Mouse (Mus musculus) hindbrain, embryonic 12.5 days (tissue): ENCODE data around the gene Slc2a13. TPM values are rescaled to one million over a fixed set of nuclear protein-coding genes. Genes with fewer than 3 reads are reported as not detected.

Experiments used
- ATAC-seq: fragments of 200-750 bp; cut with Nextera tagmentation; 2 replicates; pipeline ENCODE4 v1.8.0; 2017; ENCODE audit warnings: moderate TSS enrichment; ENCODE audit not compliant: low FRiP score
- H3K27ac ChIP-seq: fragments of 300-500 bp; sonication (generic); 2 replicates; pipeline ENCODE4 v1.5.1; 2016; ENCODE audit warnings: mild to moderate bottlenecking
- H3K27me3 ChIP-seq: fragments of 300-500 bp; sonication (generic); 2 replicates; pipeline ENCODE4 v1.6.1; 2016; ENCODE audit warnings: mild to moderate bottlenecking
- H3K36me3 ChIP-seq: fragments of 300-500 bp; sonication (generic); 2 replicates; pipeline ENCODE4 v1.6.1; 2016; ENCODE audit warnings: mild to moderate bottlenecking
- H3K4me1 ChIP-seq: fragments of 300-500 bp; sonication (generic); 2 replicates; pipeline ENCODE4 v1.6.1; 2016
- H3K4me2 ChIP-seq: fragments of 300-500 bp; sonication (generic); replicated peaks from 2 replicates; pipeline ENCODE4 v1.6.1; 2016; ENCODE audit warnings: mild to moderate bottlenecking
- H3K4me3 ChIP-seq: fragments of 300-500 bp; sonication (generic); 2 replicates; pipeline ENCODE4 v1.5.1; 2016; ENCODE audit warnings: mild to moderate bottlenecking
- H3K9ac ChIP-seq: fragments of 300-500 bp; sonication (generic); 2 replicates; pipeline ENCODE4 v1.6.1; 2016; ENCODE audit warnings: mild to moderate bottlenecking, moderate library complexity
- H3K9me3 ChIP-seq: fragments of 300-500 bp; sonication (generic); replicated peaks from 2 replicates; pipeline ENCODE4 v1.6.1; 2016; ENCODE audit warnings: mild to moderate bottlenecking
- WGBS: fragments of 180-500 bp; shearing (Covaris S2); methylation state at CpG from one replicate; pipeline ENCODE4 v1.1.7; 2016; 5-methylcytosine and 5-hydroxymethylcytosine counted together
- polyA plus RNA-seq: library from polyadenylated mRNA; unstranded; fragments of >200 nt; fragmentation: Nextera tagmentation; extraction: Ambion mirVana; gene quantifications from 2 replicates; pipeline ENCODE4 v1.2.1, GENCODE M21; 2016

Gene Slc2a13
- polyA plus RNA-seq, 1 experiment from 2014 or later: 3.3 TPM

DNA sequence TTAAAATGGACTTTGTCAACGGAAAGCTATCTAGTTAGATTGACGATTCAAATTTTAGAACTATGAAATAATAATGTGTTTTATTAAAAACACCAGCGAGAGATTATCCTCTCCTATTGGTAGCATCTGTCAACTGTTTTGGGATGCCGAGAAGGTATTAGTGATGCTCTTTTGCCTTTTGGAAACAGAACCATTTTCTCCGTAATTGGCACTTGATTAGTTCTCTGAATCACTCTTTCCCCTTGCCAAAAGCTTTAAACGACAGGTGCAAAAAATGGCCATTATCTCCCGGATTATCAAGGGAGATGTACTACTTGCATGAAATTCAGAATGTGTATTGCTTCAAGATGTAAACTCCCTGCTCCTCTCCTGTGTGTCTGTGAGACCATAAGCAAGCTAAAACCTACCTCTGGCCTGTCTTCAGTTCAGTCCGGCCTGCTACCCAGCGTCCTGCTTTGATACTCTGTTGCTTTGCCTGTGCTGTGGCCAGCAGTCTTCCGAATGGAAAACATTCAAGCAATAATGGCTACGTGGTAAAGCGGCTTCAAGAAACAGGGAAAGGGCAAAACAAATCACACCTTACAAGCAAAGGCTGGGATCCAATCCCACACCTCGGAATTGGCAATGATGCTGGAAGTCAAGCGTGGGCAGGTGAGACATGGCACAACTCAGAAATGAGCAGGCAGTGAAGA lies 93.0 kb downstream of the Slc2a13 start:
- no peaks in the 10 kb centered on the region for H3K4me1 ChIP-seq
- no peak overlapping the region for H3K4me2 ChIP-seq
- no peak overlapping the region for H3K4me3 ChIP-seq
- ATAC-seq: no peak
- H3K27me3 ChIP-seq: no peaks in the 10 kb centered on the region
- WGBS: 92% methylated on average over 14 of the region's 14 CpGs
- H3K9ac ChIP-seq: no peak overlapping the region
- H3K36me3 ChIP-seq: no peaks in the 10 kb centered on the region
- peaks cover 4% of the 10 kb centered on the region; the same call in 1 of the 2 replicates for H3K9me3 ChIP-seq
- H3K27ac ChIP-seq: no peak overlapping the region

DNA sequence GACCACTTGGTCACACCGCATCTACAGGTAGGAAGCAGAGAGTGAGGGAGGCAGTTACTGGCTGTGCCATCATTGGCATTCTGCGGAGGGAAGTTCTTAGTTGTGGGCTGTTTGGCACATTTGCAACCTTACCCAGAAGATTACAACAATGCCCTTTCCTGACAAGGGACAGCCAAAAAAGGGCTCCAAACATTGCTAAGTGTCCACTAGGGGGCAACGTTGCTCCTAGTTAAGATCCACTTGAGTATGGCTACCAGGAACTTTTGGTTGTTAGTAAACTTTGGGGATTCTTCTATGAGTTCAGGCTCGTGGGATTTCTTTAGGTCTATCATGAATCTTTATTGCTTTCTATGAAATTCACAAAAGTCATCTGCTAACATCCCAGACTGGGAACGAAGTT lies 95.3 kb downstream of the Slc2a13 start:
- Histone ChIP-seq H3K4me1 (no peaks in the 10 kb centered on the region), H3K4me3 (no peak overlapping the region), H3K9me3 (no peaks in the 10 kb centered on the region; the same call in 1 of the 2 replicates), H3K4me2 (no peak overlapping the region), H3K36me3 (no peaks in the 10 kb centered on the region), H3K9ac (no peak overlapping the region), H3K27me3 (no peaks in the 10 kb centered on the region), H3K27ac (no peak overlapping the region)
- 44% methylated on average over 5 of the region's 5 CpGs for WGBS
- no peak for ATAC-seq

DNA sequence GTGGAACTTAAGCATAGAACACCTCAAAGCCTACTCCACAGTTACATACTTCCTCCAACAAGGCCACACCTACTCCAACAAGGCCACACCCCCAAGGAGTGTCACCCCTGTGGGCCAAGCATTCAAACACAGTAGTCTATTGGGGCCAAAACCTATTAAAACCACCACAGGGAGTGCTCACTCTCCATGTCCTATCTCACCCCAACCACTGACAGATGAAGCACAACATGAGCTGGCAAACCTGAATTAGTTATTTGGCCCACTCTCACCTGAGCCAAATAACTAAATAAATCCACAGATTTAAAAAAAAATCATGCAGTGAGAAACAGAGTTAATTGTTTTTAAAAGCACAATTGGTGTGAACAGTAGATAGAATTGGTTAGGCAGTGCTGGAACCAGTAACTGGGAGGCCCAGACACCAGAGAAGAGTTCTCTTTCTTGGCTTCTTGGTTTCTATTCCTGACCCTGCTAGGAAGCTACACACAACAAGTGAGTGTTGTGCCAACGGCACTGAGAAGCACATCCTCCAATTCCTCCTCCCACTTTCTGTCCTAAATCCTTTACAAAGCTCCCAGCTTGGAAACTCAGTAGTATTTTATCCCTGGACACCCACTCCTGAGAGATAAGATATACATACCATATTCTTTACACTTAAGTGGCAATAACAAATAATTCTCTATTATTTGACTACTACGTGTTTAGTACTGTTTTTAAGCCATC lies 99.2 kb downstream of the Slc2a13 start:
- H3K4me3 ChIP-seq: no peak overlapping the region
- no peak for ATAC-seq
- H3K27ac ChIP-seq: no peak overlapping the region
- no peaks in the 10 kb centered on the region for H3K36me3 ChIP-seq
- H3K9me3 ChIP-seq: no peaks in the 10 kb centered on the region
- no peaks in the 10 kb centered on the region for H3K27me3 ChIP-seq
- WGBS: 94% methylated on average over 2 of the region's 2 CpGs
- H3K9ac ChIP-seq: no peak overlapping the region
- H3K4me1 ChIP-seq: no peaks in the 10 kb centered on the region
- no peak overlapping the region for H3K4me2 ChIP-seq

DNA sequence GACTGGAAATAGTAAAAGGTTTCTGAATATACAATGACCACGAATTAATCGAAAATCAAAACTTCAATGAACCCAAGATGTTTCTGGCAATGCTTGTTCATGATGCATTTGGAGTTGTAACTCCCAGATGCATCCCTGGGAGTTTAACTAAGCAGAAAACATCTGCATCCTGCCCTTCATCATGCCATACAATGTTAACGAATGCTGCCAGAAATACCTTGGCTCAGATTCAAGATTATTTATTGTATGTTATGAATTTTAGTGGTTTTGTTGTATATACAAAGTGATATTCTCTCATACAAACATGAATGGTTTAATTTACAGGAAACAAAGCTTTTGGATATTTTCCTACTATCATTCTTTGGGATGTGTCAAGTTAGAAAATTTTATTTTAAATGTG lies 107.7 kb downstream of the Slc2a13 start:
- H3K4me2 ChIP-seq: no peak overlapping the region
- 0 out of 2 replicates have a peak, but pooled peaks cover 3% of the 10 kb centered on the region for H3K4me1 ChIP-seq
- no peak overlapping the region for H3K27ac ChIP-seq
- no peaks in the 10 kb centered on the region for H3K9me3 ChIP-seq
- WGBS: 82% methylated on average over 3 of the region's 3 CpGs
- no peak overlapping the region for H3K9ac ChIP-seq
- H3K4me3 ChIP-seq: no peak overlapping the region
- no peaks in the 10 kb centered on the region for H3K36me3 ChIP-seq
- no peak for ATAC-seq
- no peaks in the 10 kb centered on the region for H3K27me3 ChIP-seq

DNA sequence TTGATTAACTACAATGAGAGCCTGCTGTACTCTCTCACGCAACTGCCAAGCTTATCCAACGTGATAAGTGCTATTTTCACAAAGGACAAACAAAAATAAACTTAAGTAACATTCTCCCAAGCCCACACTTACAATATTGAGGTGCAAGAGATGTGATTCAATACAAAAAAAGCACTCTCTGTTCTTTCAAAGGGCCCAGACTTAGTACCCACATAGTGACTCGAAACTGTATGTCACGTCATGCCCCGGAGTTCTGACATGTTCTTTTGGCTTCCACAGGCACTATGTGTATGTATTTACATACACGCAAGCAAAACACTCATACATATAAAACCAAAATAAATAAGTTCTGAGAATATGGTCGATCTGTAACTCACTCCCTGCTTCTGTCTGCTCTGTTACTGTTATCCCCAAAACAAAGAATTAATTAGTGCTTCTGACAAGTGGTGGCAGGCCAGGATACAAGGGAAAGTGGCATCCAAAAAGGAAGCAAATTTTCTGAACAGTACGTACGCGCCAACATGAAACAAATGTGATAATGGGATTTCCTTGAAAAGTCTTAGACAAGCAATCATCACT lies 109.1 kb downstream of the Slc2a13 start:
- H3K4me1 ChIP-seq: 0 out of 2 replicates have a peak, but pooled peaks cover 3% of the 10 kb centered on the region
- WGBS: 89% methylated on average over 10 of the region's 10 CpGs
- no peaks in the 10 kb centered on the region for H3K36me3 ChIP-seq
- no peaks in the 10 kb centered on the region for H3K9me3 ChIP-seq
- H3K4me2 ChIP-seq: no peak overlapping the region
- H3K27ac ChIP-seq: no peak overlapping the region
- H3K4me3 ChIP-seq: no peak overlapping the region
- ATAC-seq: no peak
- H3K9ac ChIP-seq: no peak overlapping the region
- no peaks in the 10 kb centered on the region for H3K27me3 ChIP-seq

DNA sequence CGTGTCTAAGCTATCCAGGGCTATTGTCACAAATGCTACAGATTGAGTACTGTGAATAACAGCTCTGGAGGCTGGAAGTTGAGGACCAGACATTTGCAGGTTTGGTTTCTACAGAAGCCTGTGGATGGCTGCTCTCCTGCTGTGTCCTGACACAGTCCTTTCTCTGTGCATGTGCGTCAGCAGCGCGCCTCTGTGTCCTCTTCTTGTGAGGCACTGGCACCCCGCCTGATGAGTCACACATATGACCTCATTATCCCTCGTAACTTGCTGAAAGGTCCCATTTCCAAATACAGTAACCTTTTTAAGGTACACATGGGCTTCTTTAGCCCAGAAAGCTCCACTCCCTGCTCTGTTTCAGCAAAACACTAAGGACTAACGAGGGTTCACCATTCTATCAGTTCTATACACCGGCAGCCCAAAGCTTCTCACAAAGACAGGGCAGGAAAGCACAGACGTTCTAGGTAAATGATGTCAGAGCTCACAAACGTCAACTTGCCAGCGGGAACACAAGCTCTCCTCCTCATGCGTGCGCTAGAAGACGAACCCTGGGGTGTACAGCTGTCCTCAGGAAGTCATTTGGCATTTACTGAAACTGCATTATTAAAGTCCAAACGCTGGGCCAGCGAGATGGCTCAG lies 109.9 kb downstream of the Slc2a13 start:
- H3K4me2 ChIP-seq: no peak overlapping the region
- WGBS: 73% methylated on average over 16 of the region's 16 CpGs
- no peak for ATAC-seq

DNA sequence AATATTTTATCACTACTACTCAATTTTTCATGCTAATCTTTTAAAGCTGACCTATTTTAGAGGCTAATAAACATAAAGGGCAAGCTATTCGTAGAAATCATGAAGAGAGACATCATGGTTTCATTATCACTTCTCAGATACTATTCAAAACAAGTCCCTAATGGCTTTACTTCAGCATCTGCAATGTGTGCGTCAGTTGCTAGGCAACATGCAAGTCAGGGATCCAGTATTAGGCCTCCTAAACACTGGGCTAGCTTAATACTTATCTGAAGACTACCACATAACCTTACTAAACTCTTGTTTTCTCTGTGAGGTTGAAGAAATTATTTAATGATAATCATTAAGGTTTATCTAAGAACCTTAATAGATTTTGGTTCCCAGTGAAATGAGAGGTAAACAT lies 111.1 kb downstream of the Slc2a13 start:
- no peak overlapping the region for H3K4me3 ChIP-seq
- 0 out of 2 replicates have a peak, but pooled peaks cover 3% of the 10 kb centered on the region for H3K4me1 ChIP-seq
- H3K27me3 ChIP-seq: no peaks in the 10 kb centered on the region
- H3K9ac ChIP-seq: no peak overlapping the region
- 46% methylated on average over 2 of the region's 2 CpGs for WGBS
- H3K27ac ChIP-seq: no peak overlapping the region
- H3K36me3 ChIP-seq: no peaks in the 10 kb centered on the region
- H3K9me3 ChIP-seq: no peaks in the 10 kb centered on the region
- no peak for ATAC-seq
- no peak overlapping the region for H3K4me2 ChIP-seq

More for the DNA sequence above, 109.9 kb downstream of the Slc2a13 start:
- Histone ChIP-seq H3K9ac (no peak overlapping the region), H3K27me3 (no peaks in the 10 kb centered on the region), H3K4me3 (no peak overlapping the region), H3K9me3 (no peaks in the 10 kb centered on the region), H3K36me3 (no peaks in the 10 kb centered on the region), H3K27ac (no peak overlapping the region), H3K4me1 (0 out of 2 replicates have a peak, but pooled peaks cover 3% of the 10 kb centered on the region)

DNA sequence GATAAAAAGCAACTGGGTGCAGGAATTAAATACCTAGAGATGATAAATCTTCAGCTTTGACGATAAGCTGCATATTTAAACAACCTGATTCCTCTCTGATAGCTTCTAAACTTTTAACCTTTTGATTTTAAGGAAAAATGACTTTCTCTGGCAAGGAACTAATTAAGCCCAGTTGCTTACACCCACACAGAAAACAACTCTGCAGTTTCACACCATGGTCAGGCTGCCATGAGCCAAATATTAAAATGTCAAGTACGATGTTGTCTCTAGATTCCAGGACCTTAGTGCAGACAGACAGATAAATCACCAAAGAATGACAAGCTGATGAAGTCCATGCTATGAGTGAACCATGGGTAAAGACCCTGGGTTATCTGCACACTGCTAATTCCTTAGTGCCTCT lies 115.9 kb downstream of the Slc2a13 start:
- Histone ChIP-seq H3K27ac (no peak overlapping the region), H3K27me3 (no peaks in the 10 kb centered on the region), H3K9me3 (no peaks in the 10 kb centered on the region), H3K9ac (no peak overlapping the region), H3K4me2 (no peak overlapping the region), H3K36me3 (no peaks in the 10 kb centered on the region), H3K4me3 (no peak overlapping the region), H3K4me1 (no peaks in the 10 kb centered on the region)
- 87% methylated on average over 2 of the region's 2 CpGs for WGBS
- no peak for ATAC-seq

DNA sequence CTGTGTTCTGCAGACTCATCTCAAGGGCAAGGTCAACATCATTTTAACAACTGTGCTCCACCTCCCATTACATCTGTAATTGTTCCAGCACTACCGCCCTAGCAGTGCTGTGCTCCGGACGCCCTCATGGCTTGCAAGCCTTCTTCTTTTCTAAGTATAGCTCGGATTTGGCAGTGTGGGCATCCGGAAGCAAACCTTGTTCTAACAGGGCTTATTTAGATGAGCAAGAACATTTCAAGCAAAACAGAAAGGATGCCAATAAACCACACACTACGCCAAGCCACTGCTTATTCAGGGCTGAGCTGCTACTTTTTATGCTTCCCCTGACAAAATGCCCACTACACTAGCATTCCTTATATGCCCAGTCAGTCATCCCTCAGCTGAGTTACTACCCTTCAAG lies 127.7 kb downstream of the Slc2a13 start:
- H3K9ac ChIP-seq: no peak overlapping the region
- H3K4me2 ChIP-seq: no peak overlapping the region
- H3K27ac ChIP-seq: no peak overlapping the region
- no peak for ATAC-seq
- H3K27me3 ChIP-seq: no peaks in the 10 kb centered on the region
- no peaks in the 10 kb centered on the region for H3K4me1 ChIP-seq
- H3K36me3 ChIP-seq: no peaks in the 10 kb centered on the region
- 87% methylated on average over 6 of the region's 6 CpGs for WGBS
- no peaks in the 10 kb centered on the region for H3K9me3 ChIP-seq
- no peak overlapping the region for H3K4me3 ChIP-seq

DNA sequence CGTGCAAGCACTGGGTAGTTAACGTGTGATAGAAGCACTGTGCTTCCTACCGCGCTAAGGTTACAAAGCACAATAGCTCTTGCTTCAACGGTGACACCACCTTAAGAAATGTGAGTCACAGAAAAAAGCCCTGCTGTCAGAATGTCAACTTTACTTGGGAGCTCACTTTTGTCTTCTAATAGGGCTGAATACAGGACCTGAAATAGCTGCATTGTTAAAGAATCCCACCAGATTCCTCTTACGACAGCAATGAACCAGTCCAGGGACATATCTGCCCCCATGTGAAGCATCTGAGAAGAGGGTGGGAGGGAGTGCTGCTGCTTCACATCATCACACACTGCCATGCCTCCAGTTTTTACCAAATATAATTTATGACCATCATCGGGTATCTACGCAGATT lies 129.6 kb downstream of the Slc2a13 start:
- H3K27me3 ChIP-seq: no peaks in the 10 kb centered on the region
- 64% methylated on average over 8 of the region's 8 CpGs for WGBS
- H3K4me2 ChIP-seq: no peak overlapping the region
- H3K4me3 ChIP-seq: no peak overlapping the region
- no peak overlapping the region for H3K27ac ChIP-seq
- ATAC-seq: no peak
- H3K9me3 ChIP-seq: no peaks in the 10 kb centered on the region
- no peaks in the 10 kb centered on the region for H3K4me1 ChIP-seq
- H3K36me3 ChIP-seq: no peaks in the 10 kb centered on the region
- H3K9ac ChIP-seq: no peak overlapping the region

DNA sequence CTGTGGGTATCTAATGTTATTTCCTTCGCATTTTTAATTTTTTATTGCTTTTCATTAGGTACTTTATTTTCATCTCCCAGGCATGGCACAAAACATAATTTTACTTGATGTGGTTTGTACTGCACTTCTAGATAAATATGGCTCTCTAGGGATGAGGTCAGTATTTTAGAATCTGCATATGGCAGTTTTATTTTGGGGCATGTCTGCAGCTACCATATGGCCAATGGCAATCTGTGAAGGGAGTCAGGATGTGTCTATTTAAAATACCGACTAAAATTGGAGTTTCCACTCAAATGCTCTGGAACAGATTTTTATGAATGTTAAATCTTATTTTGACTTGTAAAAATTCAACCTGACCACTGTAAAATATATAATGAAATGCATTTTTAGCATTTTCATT lies 133.2 kb downstream of the Slc2a13 start:
- Histone ChIP-seq H3K9ac (no peak overlapping the region), H3K9me3 (no peaks in the 10 kb centered on the region), H3K4me3 (no peak overlapping the region), H3K27ac (no peak overlapping the region), H3K27me3 (no peaks in the 10 kb centered on the region), H3K36me3 (no peaks in the 10 kb centered on the region), H3K4me1 (no peaks in the 10 kb centered on the region), H3K4me2 (no peak overlapping the region)
- WGBS: 88% methylated on average over 2 of the region's 2 CpGs
- ATAC-seq: no peak

DNA sequence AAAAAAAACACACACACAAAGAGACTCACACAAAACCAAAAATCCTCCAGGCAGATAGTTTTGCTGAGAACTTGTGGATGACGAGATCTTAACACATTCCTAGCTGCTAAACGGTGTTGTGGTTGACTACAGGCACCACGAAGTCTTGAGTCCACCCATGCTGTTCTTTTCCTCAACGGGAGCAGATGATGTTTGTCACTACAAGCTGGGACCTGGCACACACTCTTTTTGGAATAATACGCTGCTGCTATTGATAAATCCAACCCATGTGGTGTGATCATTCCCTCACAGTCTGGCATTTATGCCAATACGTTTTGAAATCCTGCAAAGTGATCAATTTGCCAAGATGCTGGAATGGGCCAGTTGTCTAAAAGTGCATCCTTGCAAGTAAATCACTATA lies 147.6 kb downstream of the Slc2a13 start:
- no peak overlapping the region for H3K4me3 ChIP-seq
- WGBS: 86% methylated on average over 6 of the region's 6 CpGs
- no peak for ATAC-seq
- H3K4me2 ChIP-seq: no peak overlapping the region
- H3K36me3 ChIP-seq: no peaks in the 10 kb centered on the region
- H3K27me3 ChIP-seq: no peaks in the 10 kb centered on the region
- no peaks in the 10 kb centered on the region for H3K9me3 ChIP-seq
- no peak overlapping the region for H3K9ac ChIP-seq
- H3K27ac ChIP-seq: no peak overlapping the region
- no peaks in the 10 kb centered on the region for H3K4me1 ChIP-seq
